Mouse (Mus musculus) MEL (cell line): ENCODE measurements around the gene Il27. TPM values are rescaled to one million over a fixed set of nuclear protein-coding genes. Genes with fewer than 3 reads are reported as not detected.

Source experiments
- DNase-seq: peaks from one replicate; pipeline ENCODE4 v3.0.0; 2011; ENCODE audit warnings: low read depth, low spot score
- H3K27ac ChIP-seq: 2 replicates; pipeline ENCODE4 v1.5.1; 2012; ENCODE audit warnings: low read depth, mild to moderate bottlenecking, control low read depth, low read length, moderate library complexity; ENCODE audit not compliant: control insufficient read depth
- H3K27me3 ChIP-seq, 2 experiments: fragments of 150-350 bp in 1 of 2; sonication (generic) in 1 of 2; 2 replicates each; pipeline ENCODE4 v1.6.1; 2012; ENCODE audit warnings: low read length in 2 of 2, mild to moderate bottlenecking in 2 of 2, improper control_type of control experiment in 1 of 2, moderate library complexity in 1 of 2; ENCODE audit not compliant: insufficient read depth in 2 of 2, control insufficient read depth in 1 of 2
- H3K36me3 ChIP-seq, 2 experiments: 2 replicates each; pipeline ENCODE4 v1.6.1; 2012 to 2014; ENCODE audit warnings: low read length in 2 of 2, improper control_type of control experiment in 1 of 2, inconsistent platforms in 1 of 2, mild to moderate bottlenecking in 1 of 2; ENCODE audit not compliant: insufficient read depth in 2 of 2, control insufficient read depth in 1 of 2
- H3K4me1 ChIP-seq, 2 experiments: fragments of 150-350 bp in 1 of 2; sonication (generic) in 1 of 2; 2 replicates each; pipeline ENCODE4 v1.6.1; 2012; ENCODE audit warnings: low read length in 2 of 2, improper control_type of control experiment in 1 of 2, mild to moderate bottlenecking in 1 of 2; ENCODE audit not compliant: insufficient read depth in 2 of 2, control insufficient read depth in 1 of 2
- H3K4me3 ChIP-seq, 2 experiments: fragments of 150-350 bp in 1 of 2; sonication (generic) in 1 of 2; 2 replicates each; pipeline ENCODE4 v1.5.1; 2012; ENCODE audit warnings: low read depth in 2 of 2, low read length in 2 of 2, mild to moderate bottlenecking in 2 of 2, moderate library complexity in 2 of 2, control low read depth in 1 of 2, improper control_type of control experiment in 1 of 2; ENCODE audit not compliant: control insufficient read depth in 1 of 2, insufficient read depth in 1 of 2
- H3K79me2 ChIP-seq: 2 replicates; pipeline ENCODE4 v1.6.1; 2012; ENCODE audit warnings: mild to moderate bottlenecking, low read length, moderate library complexity; ENCODE audit not compliant: control insufficient read depth, poor library complexity, insufficient read depth
- H3K9ac ChIP-seq: 2 replicates; pipeline ENCODE4 v1.6.1; 2012; ENCODE audit warnings: low read depth, mild to moderate bottlenecking, control low read depth, low read length, moderate library complexity; ENCODE audit not compliant: control insufficient read depth, poor library complexity, severe bottlenecking
- H3K9me3 ChIP-seq: fragments of 150-350 bp; sonication (generic); replicated peaks from 2 replicates; pipeline ENCODE4 v1.6.1; 2012; ENCODE audit warnings: mild to moderate bottlenecking, low read length, improper control_type of control experiment, moderate library complexity; ENCODE audit not compliant: insufficient read depth
- BHLHE40 ChIP-seq: IDR thresholded peaks from 2 replicates; pipeline ENCODE4 v1.6.1; 2012; ENCODE audit warnings: low read depth, mild to moderate bottlenecking, inconsistent platforms, low read length, improper control_type of control experiment, borderline replicate concordance
- CHD2 ChIP-seq: IDR thresholded peaks from 2 replicates; pipeline ENCODE4 v1.6.1; 2011; ENCODE audit warnings: low read length, improper control_type of control experiment
- CTCF ChIP-seq, 3 experiments: IDR thresholded peaks in 2 of 3; conservative IDR thresholded peaks in 1 of 3; 2 replicates each; pipeline ENCODE4 v1.5.1; 2011 to 2012; ENCODE audit warnings: low read length in 3 of 3, low read depth in 2 of 3, mild to moderate bottlenecking in 2 of 3, improper control_type of control experiment in 1 of 3, inconsistent platforms in 1 of 3, mixed read lengths in 1 of 3, moderate library complexity in 1 of 3; ENCODE audit not compliant: control insufficient read depth in 1 of 3, insufficient read depth in 1 of 3, poor library complexity in 1 of 3, severe bottlenecking in 1 of 3
- EP300 ChIP-seq, 2 experiments: IDR thresholded peaks; 2 replicates each; pipeline ENCODE4 v1.6.1; 2011; ENCODE audit warnings: improper control_type of control experiment in 2 of 2, low read length in 2 of 2, low read depth in 1 of 2, mild to moderate bottlenecking in 1 of 2
- ETS1 ChIP-seq: IDR thresholded peaks from 2 replicates; pipeline ENCODE4 v1.6.1; 2012; ENCODE audit warnings: low read depth, mild to moderate bottlenecking, inconsistent platforms, low read length, improper control_type of control experiment, moderate library complexity
- GABPA ChIP-seq: IDR thresholded peaks from 2 replicates; pipeline ENCODE4 v1.6.1; 2012; ENCODE audit warnings: low read depth, mild to moderate bottlenecking, inconsistent platforms, low read length, improper control_type of control experiment, moderate library complexity
- GATA1 ChIP-seq: IDR thresholded peaks from 2 replicates; pipeline ENCODE4 v1.6.1; 2011; ENCODE audit warnings: low read depth, low read length, improper control_type of control experiment
- JUND ChIP-seq: IDR thresholded peaks from 2 replicates; pipeline ENCODE4 v1.6.1; 2011; ENCODE audit warnings: low read depth, mild to moderate bottlenecking, improper control_type of control experiment, low read length
- KAT2A ChIP-seq: conservative IDR thresholded peaks from 2 replicates; pipeline ENCODE4 v1.6.1; 2012; ENCODE audit warnings: low read depth, low read length, improper control_type of control experiment, inconsistent platforms
- NELFE ChIP-seq: IDR thresholded peaks from 2 replicates; pipeline ENCODE4 v1.6.1; 2011; ENCODE audit warnings: low read depth, low read length, improper control_type of control experiment
- POLR2A ChIP-seq, 2 experiments: IDR thresholded peaks; 2 replicates each; pipeline ENCODE4 v1.6.1; 2011 to 2012; ENCODE audit warnings: low read length in 2 of 2, mild to moderate bottlenecking in 2 of 2, control low read depth in 1 of 2, improper control_type of control experiment in 1 of 2, low read depth in 1 of 2, moderate library complexity in 1 of 2; ENCODE audit not compliant: control insufficient read depth in 1 of 2, insufficient read depth in 1 of 2, poor library complexity in 1 of 2
- RAD21 ChIP-seq: IDR thresholded peaks from 2 replicates; pipeline ENCODE4 v1.6.1; 2011; ENCODE audit warnings: mild to moderate bottlenecking, low read depth, low read length, improper control_type of control experiment
- RCOR1 ChIP-seq: IDR thresholded peaks from 2 replicates; pipeline ENCODE4 v1.6.1; 2012; ENCODE audit warnings: low read depth, mild to moderate bottlenecking, inconsistent platforms, low read length, improper control_type of control experiment
- SIN3A ChIP-seq: IDR thresholded peaks from 2 replicates; pipeline ENCODE4 v1.6.1; 2012; ENCODE audit warnings: low read length, improper control_type of control experiment, inconsistent platforms
- TBP ChIP-seq: IDR thresholded peaks from 2 replicates; pipeline ENCODE4 v1.8.0; 2011; ENCODE audit warnings: low read depth, low read length, improper control_type of control experiment
- ZKSCAN1 ChIP-seq: IDR thresholded peaks from 2 replicates; pipeline ENCODE4 v1.6.1; 2012; ENCODE audit warnings: low read depth, mild to moderate bottlenecking, inconsistent platforms, low read length, improper control_type of control experiment, moderate library complexity
- ZMIZ1 ChIP-seq: IDR thresholded peaks from 2 replicates; pipeline ENCODE4 v1.6.1; 2012; ENCODE audit warnings: low read depth, mild to moderate bottlenecking, inconsistent platforms, low read length, improper control_type of control experiment, moderate library complexity
- polyA plus RNA-seq, 2 experiments: library from polyadenylated mRNA; stranded (reverse) in 1 of 2; unstranded in 1 of 2; fragments of >175 nt in 1 of 2; fragments of >200 nt in 1 of 2; gene quantifications; 2 replicates each; pipeline versions ENCODE4 v1.2.1 to v1.2.4; 2012; ENCODE audit warnings: low replicate concordance in 2 of 2, low read depth in 1 of 2; ENCODE audit not compliant: insufficient read length in 2 of 2, insufficient read depth in 1 of 2, missing spikeins in 1 of 2
- total RNA-seq: library from RNA; depleted of rRNA; stranded (reverse); fragments of 300-350 nt; gene quantifications from 2 replicates; pipeline ENCODE4 v1.2.3, GENCODE M21; 2012

Il27 gene
- total and polyA plus RNA-seq, 3 experiments = 0.07 TPM; not detected in 2

DNA sequence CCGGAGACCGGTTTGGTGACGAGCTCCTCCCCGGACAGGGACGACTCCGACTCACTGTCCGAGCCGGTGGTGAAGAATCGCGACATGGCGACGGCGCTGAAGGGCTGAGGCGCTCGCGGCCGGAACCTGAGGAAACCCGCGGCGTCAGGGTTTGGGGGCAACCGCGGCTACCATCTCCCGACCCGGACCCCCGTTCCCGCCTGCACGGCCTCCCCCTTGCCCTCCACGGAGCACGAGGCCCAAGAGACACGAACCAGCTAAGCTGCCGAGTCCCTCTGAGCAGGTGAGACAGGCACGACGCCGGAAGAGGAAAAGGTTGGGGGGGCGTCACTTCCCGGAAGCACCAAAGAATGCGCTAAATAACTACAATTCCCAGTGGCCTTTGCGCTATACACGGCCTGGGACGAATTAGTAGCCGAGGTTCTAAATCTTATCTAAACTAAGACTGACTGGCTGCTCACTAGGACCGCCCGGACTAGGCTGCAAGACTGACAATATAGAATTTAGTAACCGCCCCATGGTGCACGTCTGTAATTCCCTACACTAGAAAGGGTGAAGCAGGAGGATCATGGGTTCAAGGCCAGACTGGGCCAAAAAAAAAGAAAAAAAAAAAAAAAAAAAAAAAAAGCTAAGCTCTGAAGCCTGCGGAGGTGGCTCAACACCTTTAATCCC, 28.5 kb downstream of the Il27 start, which contains the start of gene Eif3c (continued):
- TF ChIP-seq NELFE (peak; percentile 96), ETS1 (no peak; the same call in none of the 2 replicates), GATA1 (peak; percentile 82), RAD21 (no peak), CTCF (IDR thresholded peaks at IDR 0.05 in 2 of 3, conservative IDR thresholded peaks at IDR 0.05 in 1 of 3; ENCODE audit: control insufficient read depth in 1 of 3, insufficient read depth in 1 of 3, low read depth in 2 of 3, low read length in 3 of 3, poor library complexity in 1 of 3, severe bottlenecking in 1 of 3) (no peak), ZMIZ1 (peak; percentile 82; the same call in 1 of the 2 replicates), EP300 (IDR thresholded peaks at IDR 0.05; ENCODE audit: low read depth in 1 of 2, low read length in 2 of 2) (peak in 1 of 2 experiments; percentile 31; a peak in 1 of 4 replicates), JUND (no peak), SIN3A (peak; percentile 93)

DNA sequence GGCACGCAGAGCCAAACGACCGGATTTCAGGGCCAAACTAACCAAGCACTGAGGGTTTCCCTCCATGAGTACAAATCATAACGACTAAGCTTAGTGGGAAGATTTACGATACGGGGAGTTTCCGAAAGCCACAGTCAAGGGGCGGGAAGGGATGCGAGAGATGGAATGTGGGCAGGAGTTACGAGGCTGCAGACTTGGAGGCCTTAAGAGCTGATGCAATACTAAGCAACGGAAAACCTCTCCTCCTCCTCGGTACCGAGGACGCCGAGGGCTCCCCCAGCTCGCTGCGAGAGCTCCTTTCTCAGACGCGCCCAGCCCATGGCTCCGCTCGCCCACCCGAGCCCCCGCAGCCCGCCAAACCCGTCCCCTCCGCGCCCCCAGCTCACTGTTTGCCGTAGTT, 29.0 kb downstream of the Il27 start:
- peak; percentile 74 for DNase-seq
- H3K27ac ChIP-seq = peak overlapping the region; percentile 71
- H3K79me2 ChIP-seq = peaks cover 22% of the 10 kb centered on the region
- peaks cover 19 to 37% of the 10 kb centered on the region in 2 experiments for H3K36me3 ChIP-seq
- H3K9ac ChIP-seq = peak overlapping the region; percentile 97
- peaks cover 4 to 11% of the 10 kb centered on the region in 2 experiments; a peak in 3 of 4 replicates for H3K4me1 ChIP-seq
- no peaks in the 10 kb centered on the region for H3K27me3 ChIP-seq
- TF ChIP-seq TBP (0 out of 2 replicates have a peak, but pooled peaks have one; percentile 20), RCOR1 (no peak)
- no peaks in the 10 kb centered on the region for H3K9me3 ChIP-seq
- H3K4me3 ChIP-seq = peak overlapping the region; percentile 73 to 94

DNA sequence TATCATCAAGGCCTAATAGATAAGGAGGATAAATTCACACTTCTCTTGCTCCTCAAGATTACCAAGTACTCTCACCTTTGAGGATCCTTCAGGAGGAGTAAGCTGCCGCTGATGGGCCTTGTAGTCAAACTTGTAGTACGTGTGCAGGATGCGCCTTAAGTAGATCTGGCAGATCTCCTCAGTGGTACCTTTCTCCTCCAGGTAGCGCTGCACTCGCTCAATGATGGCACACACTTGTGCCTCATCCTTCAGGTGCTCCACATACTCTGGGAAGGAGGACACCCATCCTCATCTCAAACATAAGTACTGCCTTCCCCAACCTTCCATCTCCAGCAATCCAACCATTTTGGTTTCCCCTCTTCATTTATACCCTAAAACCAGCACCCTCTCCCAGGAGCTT, 38.1 kb downstream of the Il27 start:
- no peak overlapping the region for H3K27ac ChIP-seq
- peaks cover 5% of the 10 kb centered on the region; the same call in 1 of the 2 replicates for H3K79me2 ChIP-seq
- H3K27me3 ChIP-seq = no peaks in the 10 kb centered on the region
- H3K9ac ChIP-seq = no peak overlapping the region
- peaks cover 2 to 71% of the 10 kb centered on the region in 2 experiments; a peak in 3 of 4 replicates for H3K36me3 ChIP-seq
- no peaks in the 10 kb centered on the region for H3K9me3 ChIP-seq
- DNase-seq = no peak
- TF ChIP-seq ZKSCAN1 (no peak), GABPA (no peak), KAT2A (no peak), BHLHE40 (no peak), POLR2A (IDR thresholded peaks at IDR 0.05; ENCODE audit: control insufficient read depth in 1 of 2, insufficient read depth in 1 of 2, low read depth in 1 of 2, low read length in 2 of 2, poor library complexity in 1 of 2) (no peak), CHD2 (no peak)
- no peak overlapping the region for H3K4me3 ChIP-seq
- no peaks in the 10 kb centered on the region; a peak in 1 of 4 replicates for H3K4me1 ChIP-seq
